Mouse (Mus musculus) R1 (cell line): ENCODE results near the gene Kalrn.

Experiments used
- DNase-seq: peaks from one replicate; pipeline ENCODE4 v3.0.0-alpha.2; 2018; ENCODE audit warnings: low read depth, low spot score

Gene Kalrn

DNA sequence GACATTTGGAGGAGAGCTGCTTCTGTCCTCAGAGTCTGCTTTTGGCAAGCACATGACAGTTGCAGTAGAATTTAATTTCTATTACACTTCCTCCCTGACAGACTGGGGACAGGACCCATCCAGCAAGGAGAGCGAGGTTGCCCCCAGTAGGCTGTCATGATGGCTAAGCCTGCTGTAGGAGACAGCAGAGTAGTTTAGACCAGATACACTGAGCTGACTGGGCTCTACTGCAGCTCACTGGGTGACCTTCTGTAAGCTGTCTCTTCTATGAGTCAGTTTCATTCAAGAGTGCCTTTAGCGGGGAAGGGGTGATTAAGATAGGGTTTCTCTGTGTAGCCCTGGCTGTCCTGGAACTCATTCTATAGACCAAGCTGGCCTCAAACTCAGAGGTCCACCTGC lies 634.2 kb downstream of the Kalrn start:
- DNase-seq = no peak

- no peak for DNase-seq
Measured at GRCm38 (mm10) chr16:33938311-33939132, 634.8 kb downstream of the Kalrn start.

GRCm38 (mm10) chr16:33937567-33937966 lies 635.8 kb downstream of the Kalrn start:
- no peak for DNase-seq

- DNase-seq = no peak
Measured at GRCm38 (mm10) chr16:33936885-33937284, 636.4 kb downstream of the Kalrn start.

DNA sequence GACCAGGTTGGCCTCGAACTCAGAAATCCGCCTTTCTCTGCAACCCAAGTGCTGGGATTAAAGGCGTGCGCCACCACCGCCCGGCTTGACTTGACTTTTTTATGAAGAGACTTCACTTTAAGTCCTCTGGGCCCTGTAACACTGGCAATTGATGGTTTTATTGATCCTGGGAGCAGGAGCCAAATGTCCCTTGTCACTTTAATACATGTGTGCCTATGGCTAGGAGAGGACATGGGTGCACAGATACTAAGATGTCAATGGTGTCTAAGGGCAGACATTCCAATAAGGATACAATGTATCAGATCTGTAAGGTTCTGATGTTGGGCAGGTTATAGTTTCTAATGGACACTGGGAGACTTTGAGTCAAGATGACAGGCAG lies 637.9 kb downstream of the Kalrn start:
- DNase-seq = no peak

DNA sequence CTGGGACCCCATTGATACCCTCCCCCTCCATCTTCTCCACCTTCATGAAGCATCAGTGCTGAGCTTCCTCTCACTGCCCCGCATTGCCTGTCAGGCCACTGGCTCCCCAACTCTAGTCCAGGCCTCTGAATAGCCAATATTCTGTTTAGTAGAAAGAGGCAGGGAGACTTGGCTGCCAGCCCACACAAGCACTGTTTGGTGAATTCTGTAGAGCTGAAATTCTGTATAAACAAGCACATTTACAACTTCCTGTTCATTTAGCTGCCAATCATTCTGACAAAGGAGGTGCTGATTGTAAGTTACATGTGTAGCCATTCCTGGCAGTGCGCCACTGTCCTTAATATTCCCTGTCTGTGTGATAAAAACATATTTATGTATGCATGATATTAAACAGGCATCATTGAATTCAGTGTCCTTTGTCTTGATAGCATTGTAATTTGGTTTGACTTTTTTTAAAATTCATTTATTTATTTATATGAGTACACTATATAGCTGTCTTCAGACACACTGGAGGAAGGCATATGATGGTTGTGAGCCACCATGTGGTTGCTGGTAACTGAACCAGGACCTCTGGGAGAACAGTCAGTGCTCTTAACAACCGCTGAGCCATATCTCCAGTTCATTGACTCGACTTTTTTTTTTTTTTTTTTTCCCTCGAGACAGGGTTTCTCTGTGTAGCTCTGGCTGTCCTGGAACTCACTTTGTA lies 638.5 kb downstream of the Kalrn start:
- DNase-seq = no peak

GRCm38 (mm10) chr16:33933411-33933810 lies 639.9 kb downstream of the Kalrn start:
- DNase-seq = no peak

DNA sequence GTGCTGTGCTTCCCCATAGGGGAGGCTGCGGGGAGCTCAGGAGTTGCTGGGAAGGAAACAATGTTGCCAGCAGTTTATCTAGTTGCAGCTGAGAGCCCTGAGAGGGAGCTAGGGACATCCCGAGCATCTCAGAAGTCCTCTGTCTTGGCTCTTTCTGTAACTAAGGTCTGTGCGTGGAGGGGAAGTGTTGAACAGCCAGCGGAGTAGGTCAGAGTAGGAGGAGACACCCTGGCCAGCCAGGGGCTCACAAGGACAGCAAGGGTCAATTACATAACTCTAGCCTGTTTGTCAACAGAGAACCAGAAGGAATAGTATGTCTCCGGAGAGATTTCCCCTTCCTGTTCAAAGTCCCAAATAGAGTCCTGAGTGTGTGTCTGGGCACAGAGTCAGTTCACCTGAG lies 641.2 kb downstream of the Kalrn start:
- no peak for DNase-seq

GRCm38 (mm10) chr16:33931682-33932081 lies 641.6 kb downstream of the Kalrn start:
- no peak for DNase-seq

DNA sequence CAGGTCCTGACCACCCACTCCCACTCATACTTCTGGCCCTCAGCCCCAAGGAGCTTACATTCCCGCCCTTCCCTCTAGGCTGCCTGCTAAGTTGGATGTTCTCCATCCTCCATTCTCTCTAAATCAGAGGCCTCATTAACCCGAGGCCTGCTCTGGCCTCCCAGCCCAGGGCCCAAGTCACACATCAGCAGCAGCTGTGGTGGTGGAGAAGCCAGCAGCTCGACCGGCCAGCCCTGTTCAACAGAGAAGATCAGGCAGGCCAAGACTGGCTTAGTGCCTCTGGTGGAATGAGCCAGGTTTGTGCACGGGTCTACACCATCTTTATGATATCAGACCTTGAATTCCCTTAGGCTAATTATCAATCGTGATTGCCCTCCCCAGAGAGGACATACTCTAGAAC lies 642.5 kb downstream of the Kalrn start:
- DNase-seq = no peak

- no peak for DNase-seq
Measured at GRCm38 (mm10) chr16:33928788-33929462, 644.4 kb downstream of the Kalrn start.

DNA sequence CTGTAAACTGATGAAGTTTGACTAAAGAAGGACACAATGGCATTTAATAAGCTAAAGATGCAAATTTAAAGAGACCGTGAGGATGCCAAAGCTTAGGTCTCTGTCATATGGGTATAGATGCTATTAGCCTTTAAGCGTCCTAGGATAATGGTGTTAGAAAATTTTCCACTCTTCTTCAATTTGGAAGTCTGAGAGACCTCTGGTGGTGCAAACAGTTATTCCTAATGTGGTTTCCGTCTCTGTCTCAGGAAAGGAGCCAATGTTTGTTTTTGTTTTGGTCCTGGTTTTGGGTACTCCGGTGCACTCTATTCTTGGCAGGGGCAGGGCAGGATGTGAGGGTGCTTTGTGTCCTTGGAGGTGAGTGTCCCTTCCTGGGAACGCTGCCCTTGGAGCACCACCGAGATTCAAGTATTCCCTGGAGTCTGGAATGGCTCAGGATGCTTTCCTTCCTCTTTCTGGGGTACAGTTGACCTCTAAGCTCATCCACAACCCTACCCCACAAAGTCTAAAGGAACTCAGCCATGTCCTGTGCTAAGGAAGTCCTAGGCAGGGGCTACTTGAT lies 646.0 kb downstream of the Kalrn start:
- no peak for DNase-seq

DNA sequence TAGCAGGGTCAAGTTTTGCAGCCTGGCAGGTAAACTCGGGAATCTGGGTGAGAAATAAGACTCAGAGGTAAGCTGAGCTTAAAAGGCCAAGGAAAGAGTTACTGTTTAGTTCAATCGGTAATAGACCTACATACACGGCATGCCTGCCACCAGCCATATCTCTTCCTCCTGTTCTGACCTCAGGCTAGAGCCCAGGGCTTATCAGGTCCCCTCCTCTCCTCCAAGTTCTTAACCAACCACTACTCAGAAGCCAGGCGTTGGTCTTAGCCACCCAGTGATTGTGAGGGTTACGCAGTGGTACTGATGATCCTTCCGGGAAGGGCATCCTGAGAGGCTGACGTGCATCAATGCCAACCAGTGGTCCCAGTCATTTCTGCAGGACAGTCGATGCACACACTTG lies 649.6 kb downstream of the Kalrn start:
- no peak for DNase-seq

GRCm38 (mm10) chr16:33923001-33923316 lies 650.4 kb downstream of the Kalrn start:
- no peak for DNase-seq

GRCm38 (mm10) chr16:33922111-33923000 lies 651.0 kb downstream of the Kalrn start:
- DNase-seq = no peak

DNA sequence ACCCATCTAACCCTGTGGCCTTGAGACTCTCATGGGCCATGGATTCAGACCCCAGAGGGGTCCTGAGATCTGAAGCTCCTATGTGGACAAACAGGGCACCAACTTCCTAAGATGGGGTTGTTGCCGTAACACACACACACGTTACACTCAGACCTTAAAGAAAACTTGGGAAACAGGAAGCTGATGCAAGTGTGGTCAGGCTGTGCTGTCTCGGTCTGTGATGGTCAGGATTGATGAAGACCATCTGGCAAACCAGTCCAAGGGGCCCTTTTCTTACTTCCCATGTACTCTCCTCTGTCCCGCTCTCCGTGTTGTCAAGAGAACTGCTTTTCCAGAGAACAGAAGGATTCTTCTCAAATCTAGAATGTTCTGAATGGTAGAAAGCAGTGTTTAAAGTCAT lies 651.8 kb downstream of the Kalrn start:
- DNase-seq = no peak
